Comparison of ENCODE assay signal across 12 mouse cellular contexts in the genomic region with DNA sequence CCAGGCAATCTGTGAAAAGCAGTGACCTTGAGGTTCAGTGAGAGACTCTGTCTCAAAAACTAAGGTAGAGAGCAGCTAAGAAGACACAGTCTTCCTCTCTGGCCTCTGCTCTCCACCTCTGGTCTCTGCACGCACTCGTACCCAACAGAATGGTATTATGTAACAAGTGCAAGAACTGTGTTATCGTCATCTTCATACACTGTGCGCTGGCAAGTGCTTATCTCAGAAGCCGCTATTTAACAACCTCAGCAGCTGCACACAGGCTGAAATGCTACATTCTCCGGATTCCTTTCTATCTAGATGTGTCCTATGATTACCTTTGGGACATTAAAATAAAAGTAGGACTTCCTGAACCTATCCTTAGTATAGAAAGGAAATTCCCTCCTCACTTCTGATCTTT. TPM values are rescaled to one million over a fixed set of nuclear protein-coding genes. Genes with fewer than 3 reads are reported as not detected.
DNase-seq lines count a peak whose midpoint lies in the region; ATAC-seq and TF ChIP-seq lines count a peak whose summit lies in the region.
"Had no signal": no experiment of that assay in that cellular context is flagged by ENCODE, and none has a peak within 500 bp of the region (broad histone marks: within the 10 kb centered on the region; RNA-seq: fewer than 3 reads in every experiment).

No protein-coding gene starts in this region.

- no peak for ATAC-seq in heart, embryonic 11.5 days (replicated peaks; ENCODE audit: insufficient number of reproducible peaks, low FRiP score, low TSS enrichment)
- ATAC-seq in intestine, embryonic 15.5 days: peak; percentile 74
- ATAC-seq in CD4-positive, CD25-positive, alpha-beta regulatory T cell, adult 4 months: no peak
- ATAC-seq in forebrain, postnatal 0 days: no peak
- ATAC-seq: forebrain, embryonic 14.5 days had no signal

- no peak overlapping the region for H3K9ac ChIP-seq in heart, embryonic 11.5 days (ENCODE audit: low read depth, low read length)
- H3K9ac ChIP-seq in intestine, embryonic 15.5 days: no peak overlapping the region
- no peak overlapping the region for H3K9ac ChIP-seq in forebrain, postnatal 0 days

- H3K4me2 ChIP-seq in heart, embryonic 11.5 days: no peak overlapping the region
- no peak overlapping the region for H3K4me2 ChIP-seq in intestine, embryonic 15.5 days (replicated peaks)
- no peak overlapping the region for H3K4me2 ChIP-seq in forebrain, postnatal 0 days (ENCODE audit: low read depth)

- H3K4me3 ChIP-seq in heart, embryonic 11.5 days (ENCODE audit: low read depth, low read length): no peak overlapping the region
- H3K4me3 ChIP-seq in intestine, embryonic 15.5 days (replicated peaks): no peak overlapping the region
- H3K4me3 ChIP-seq in forebrain, postnatal 0 days (ENCODE audit: low read depth, low read length): no peak overlapping the region
- H3K4me3 ChIP-seq: left cerebral cortex, adult 2 months had no signal

- H3K36me3 ChIP-seq in heart, embryonic 11.5 days (ENCODE audit: control insufficient read depth, insufficient read depth, low read length): no peaks in the 10 kb centered on the region
- no peaks in the 10 kb centered on the region for H3K36me3 ChIP-seq in intestine, embryonic 15.5 days
- no peaks in the 10 kb centered on the region for H3K36me3 ChIP-seq in forebrain, postnatal 0 days (ENCODE audit: insufficient read depth)

- no peaks in the 10 kb centered on the region for H3K9me3 ChIP-seq in heart, embryonic 11.5 days (replicated peaks; ENCODE audit: control insufficient read depth, low read length)
- H3K9me3 ChIP-seq in intestine, embryonic 15.5 days: no peaks in the 10 kb centered on the region
- H3K9me3 ChIP-seq in forebrain, postnatal 0 days (ENCODE audit: low read length): no peaks in the 10 kb centered on the region

- TF ChIP-seq CTCF in forebrain, postnatal 0 days (IDR thresholded peaks at IDR 0.05; ENCODE audit: low read depth): no peak

- WGBS in heart, embryonic 11.5 days (ENCODE audit: insufficient replicate concordance): 27% methylated on average over 6 of the region's 6 CpGs
- 23% methylated on average over 6 of the region's 6 CpGs for WGBS in intestine, embryonic 15.5 days
- WGBS in forebrain, postnatal 0 days: 93% methylated on average over 6 of the region's 6 CpGs

- H3K27ac ChIP-seq in heart, embryonic 11.5 days (ENCODE audit: low read depth, low read length): no peak overlapping the region
- no peak overlapping the region for H3K27ac ChIP-seq in intestine, embryonic 15.5 days
- no peak overlapping the region for H3K27ac ChIP-seq in forebrain, postnatal 0 days (ENCODE audit: low read depth, low read length)
- H3K27ac ChIP-seq: left cerebral cortex, adult 2 months had no signal

- peak; percentile 60 to 81 for DNase-seq in heart, adult 18-20 months
- DNase-seq in R1 (ENCODE audit: low read depth, low spot score): peak; percentile 55
- DNase-seq in lung, postnatal 14 days: peak; percentile 32
- DNase-seq in cerebellum, adult 18-20 months: no peak
- no peak for DNase-seq in forebrain, postnatal 0 days
- DNase-seq: B cell, adult 2 months; kidney, adult 9 months had no signal

- H3K4me1 ChIP-seq in heart, embryonic 11.5 days (ENCODE audit: control insufficient read depth, insufficient read depth, low read length): peaks cover 24% of the 10 kb centered on the region
- H3K4me1 ChIP-seq in intestine, embryonic 15.5 days (replicated peaks): 0 out of 2 replicates have a peak, but pooled peaks cover 3% of the 10 kb centered on the region
- H3K4me1 ChIP-seq in forebrain, postnatal 0 days (ENCODE audit: insufficient read depth): no peaks in the 10 kb centered on the region

- no peaks in the 10 kb centered on the region for H3K27me3 ChIP-seq in heart, embryonic 11.5 days (ENCODE audit: control insufficient read depth, insufficient read depth, low read length)
- no peaks in the 10 kb centered on the region for H3K27me3 ChIP-seq in intestine, embryonic 15.5 days (replicated peaks)
- no peaks in the 10 kb centered on the region for H3K27me3 ChIP-seq in forebrain, postnatal 0 days (ENCODE audit: insufficient read depth, low read length)

RNA-seq across cellular contexts. Expression of a gene that starts 28.6 kb away (rescaled TPM):
- total RNA-seq in heart, adult 18-20 months (2021): under 1 TPM in 1 of 2 experiments, not detected in 1; 0.25 TPM
- polyA plus RNA-seq in heart, embryonic 11.5 days (2014; fragmentation: Nextera tagmentation; extraction: Ambion mirVana): not detected in 2 replicates
- polyA plus RNA-seq in intestine, embryonic 15.5 days (2015; fragmentation: Nextera tagmentation; extraction: Ambion mirVana): 0.16 TPM in 1 of 2 replicates, not detected in the other
- not detected for polyA plus RNA-seq in CD4-positive, CD25-positive, alpha-beta regulatory T cell, adult 4 months (2017; shearing (Covaris generic))
- total RNA-seq in forebrain, postnatal 0 days (2014; rRNA removed): 0.24 and 0.38 TPM in 2 replicates
- polyA plus RNA-seq in forebrain, postnatal 0 days (2015; fragmentation: Nextera tagmentation; extraction: Ambion mirVana): 0.21 and 0.47 TPM in 2 replicates

RNA-seq across cellular contexts. Expression of a gene that starts 51.3 kb away (rescaled TPM):
- 10 to 100 TPM in 1 of 2 experiments, 1 to 10 TPM in 1; 9.4 to 11.9 TPM for total RNA-seq in heart, adult 18-20 months (2021)
- 22.7 and 25.9 TPM in 2 replicates for polyA plus RNA-seq in heart, embryonic 11.5 days (2014; fragmentation: Nextera tagmentation; extraction: Ambion mirVana)
- 33.5 and 36.0 TPM in 2 replicates for polyA plus RNA-seq in intestine, embryonic 15.5 days (2015; fragmentation: Nextera tagmentation; extraction: Ambion mirVana)
- polyA plus RNA-seq in CD4-positive, CD25-positive, alpha-beta regulatory T cell, adult 4 months (2017; shearing (Covaris generic)): 100 to 1,000 TPM; 547 to 812 TPM
- 6.7 and 8.9 TPM in 2 replicates for total RNA-seq in forebrain, postnatal 0 days (2014; rRNA removed)
- 7.1 and 7.6 TPM in 2 replicates for polyA plus RNA-seq in forebrain, postnatal 0 days (2015; fragmentation: Nextera tagmentation; extraction: Ambion mirVana)

RNA-seq across cellular contexts. Expression of a gene that starts 53.5 kb away (rescaled TPM):
- total RNA-seq in heart, adult 18-20 months (2021): 100 to 1,000 TPM; 130 to 166 TPM
- polyA plus RNA-seq in heart, embryonic 11.5 days (2014; fragmentation: Nextera tagmentation; extraction: Ambion mirVana): 321 and 349 TPM in 2 replicates
- 290 and 308 TPM in 2 replicates for polyA plus RNA-seq in intestine, embryonic 15.5 days (2015; fragmentation: Nextera tagmentation; extraction: Ambion mirVana)
- polyA plus RNA-seq in CD4-positive, CD25-positive, alpha-beta regulatory T cell, adult 4 months (2017; shearing (Covaris generic)): 100 to 1,000 TPM; 222 to 239 TPM
- total RNA-seq in forebrain, postnatal 0 days (2014; rRNA removed): 125 and 145 TPM in 2 replicates
- polyA plus RNA-seq in forebrain, postnatal 0 days (2015; fragmentation: Nextera tagmentation; extraction: Ambion mirVana): 222 and 246 TPM in 2 replicates

Comparison
In these comparisons a context has a peak if more than half of its experiments do, and no peak if none do; other contexts are left out.
1. DNase-seq: peak in heart, adult 18-20 months (2 of 2), R1 (single experiment) and lung, postnatal 14 days (single experiment); none in cerebellum, adult 18-20 months (0 of 2) and forebrain, postnatal 0 days (single experiment).
2. RNA of a gene that starts 51.3 kb away (polyA plus RNA-seq): 547 to 812 TPM in CD4-positive, CD25-positive, alpha-beta regulatory T cell, adult 4 months; 33.5 to 36.0 TPM in intestine, embryonic 15.5 days, 22.7 to 25.9 TPM in heart, embryonic 11.5 days and 7.1 to 7.6 TPM in forebrain, postnatal 0 days; every median in the first group is over 10 times any median in the second.